Mouse (Mus musculus) gastrocnemius, postnatal 4 days (tissue): ENCODE results near the gene Sema4f. TPM values are rescaled to one million over a fixed set of nuclear protein-coding genes. Genes with fewer than 3 reads are reported as not detected.

Experiments used
- DNase-seq, 2 experiments: peaks; one replicate each; pipeline ENCODE4 v3.0.0; 2021 to 2022; ENCODE audit warnings: low spot score in 2 of 2, mixed read lengths in 2 of 2
- total RNA-seq, 2 experiments: library from RNA; stranded (reverse); gene quantifications; 2 replicates each; pipeline ENCODE4 v1.2.3; 2021

Sema4f gene
- total RNA-seq, 2 experiments from 2014 or later: 0.78 to 1.0 TPM

- DNase-seq: no peak
These were observed 64.0 kb downstream of the Sema4f start for GRCm38 (mm10) chr6:82875509-82875935.

- no peak for DNase-seq
These were observed 67.2 kb downstream of the Sema4f start for GRCm38 (mm10) chr6:82872332-82872707.

GRCm38 (mm10) chr6:82871632-82872331 lies 67.8 kb downstream of the Sema4f start:
- no peak for DNase-seq

- DNase-seq: no peak
These were observed 71.1 kb downstream of the Sema4f start for GRCm38 (mm10) chr6:82868476-82868875.

GRCm38 (mm10) chr6:82863380-82863874 lies 76.1 kb downstream of the Sema4f start:
- DNase-seq: peak in 1 of 2 experiments; percentile 24

- no peak for DNase-seq
These were observed 77.1 kb downstream of the Sema4f start for GRCm38 (mm10) chr6:82862475-82862874.

GRCm38 (mm10) chr6:82862042-82862441 lies 77.5 kb downstream of the Sema4f start:
- no peak for DNase-seq

Other genes starting within 250 kb of the Sema4f start
- 10 to 100 TPM; 26.3 to 26.6 TPM for gene Pole4, start 234.4 kb downstream of the Sema4f start, total RNA-seq
- 10 to 100 TPM; 65.5 to 75.0 TPM for gene Hk2, start 165.3 kb downstream of the Sema4f start, total RNA-seq
- under 1 TPM in 1 of 2 experiments, not detected in 1; 0.88 TPM for gene M1ap, start 7.1 kb upstream of the Sema4f start, total RNA-seq
- 10 to 100 TPM in 1 of 2 experiments, 1 to 10 TPM in 1; 9.1 to 10.4 TPM for gene Dok1, start 93.7 kb upstream of the Sema4f start, total RNA-seq
- 10 to 100 TPM; 15.4 to 17.3 TPM for gene Loxl3, start 94.4 kb upstream of the Sema4f start, total RNA-seq
- 10 to 100 TPM; 75.5 to 86.3 TPM for gene Aup1, start 114.8 kb upstream of the Sema4f start, total RNA-seq
- gene Htra2, start 115.5 kb upstream of the Sema4f start, total RNA-seq: 10 to 100 TPM; 30.1 to 33.5 TPM
- 1 to 10 TPM in 1 of 2 experiments, under 1 TPM in 1; 0.70 to 1.1 TPM for gene Dqx1, start 118.1 kb upstream of the Sema4f start, total RNA-seq
- gene Tlx2, start 130.5 kb upstream of the Sema4f start, total RNA-seq: not detected
- 10 to 100 TPM in 1 of 2 experiments, 1 to 10 TPM in 1; 9.4 to 11.3 TPM for gene Pcgf1, start 138.1 kb upstream of the Sema4f start, total RNA-seq
- gene Lbx2, start 146.6 kb upstream of the Sema4f start, total RNA-seq: not detected
- 1 to 10 TPM; 2.5 to 2.8 TPM for gene Ccdc142, start 161.8 kb upstream of the Sema4f start, total RNA-seq
- 1 to 10 TPM; 2.2 to 2.7 TPM for gene Gm42688, start 161.8 kb upstream of the Sema4f start, total RNA-seq
- gene Mrpl53, start 169.3 kb upstream of the Sema4f start, total RNA-seq: 100 to 1,000 TPM in 1 of 2 experiments, 10 to 100 TPM in 1; 79.5 to 100 TPM
- 10 to 100 TPM; 20.0 to 21.9 TPM for gene Mogs, start 175.7 kb upstream of the Sema4f start, total RNA-seq
- 10 to 100 TPM; 52.7 to 62.3 TPM for gene Wbp1, start 181.8 kb upstream of the Sema4f start, total RNA-seq
- 10 to 100 TPM; 18.6 to 20.6 TPM for gene Ino80b, start 185.7 kb upstream of the Sema4f start, total RNA-seq
- 10 to 100 TPM; 31.0 to 34.6 TPM for gene Rtkn, start 195.7 kb upstream of the Sema4f start, total RNA-seq
- gene Wdr54, start 216.6 kb upstream of the Sema4f start, total RNA-seq: 1 to 10 TPM; 1.9 to 2.5 TPM
- gene 1700003E16Rik, start 216.6 kb upstream of the Sema4f start, total RNA-seq: not detected
- gene Dctn1, start 226.2 kb upstream of the Sema4f start, total RNA-seq: 100 to 1,000 TPM; 140 to 149 TPM